Mouse (Mus musculus) ES-CJ7 (cell line): ENCODE measurements around the gene Fzd2.

ENCODE experiments used
- DNase-seq: peaks from one replicate; pipeline ENCODE4 v3.0.0; 2011; ENCODE audit warnings: low read depth, low spot score

Fzd2 gene

GRCm38 (mm10) chr11:102619449-102619848, 15.3 kb downstream of the Fzd2 start:
- peak; percentile 42 for DNase-seq

GRCm38 (mm10) chr11:102623876-102624789, 19.9 kb downstream of the Fzd2 start:
- peak; percentile 49 for DNase-seq

- DNase-seq, result no peak
Observed at GRCm38 (mm10) chr11:102624888-102625407, 20.8 kb downstream of the Fzd2 start.

GRCm38 (mm10) chr11:102627171-102627931, 23.2 kb downstream of the Fzd2 start:
- no peak for DNase-seq

GRCm38 (mm10) chr11:102628529-102628928, 24.3 kb downstream of the Fzd2 start:
- no peak for DNase-seq

- no peak for DNase-seq
Observed at GRCm38 (mm10) chr11:102629375-102629774, 25.2 kb downstream of the Fzd2 start.

GRCm38 (mm10) chr11:102630731-102631130, 26.5 kb downstream of the Fzd2 start:
- DNase-seq, result no peak

GRCm38 (mm10) chr11:102631203-102631602, 27.0 kb downstream of the Fzd2 start:
- no peak for DNase-seq

- DNase-seq, result no peak
Observed at GRCm38 (mm10) chr11:102632725-102633124, 28.5 kb downstream of the Fzd2 start.

GRCm38 (mm10) chr11:102633379-102633778, 29.2 kb downstream of the Fzd2 start:
- DNase-seq, result peak; percentile 92

- no peak for DNase-seq
Observed at GRCm38 (mm10) chr11:102636887-102637286, 32.7 kb downstream of the Fzd2 start.

- DNase-seq, result no peak
Observed at GRCm38 (mm10) chr11:102643891-102644382, 39.7 kb downstream of the Fzd2 start.

GRCm38 (mm10) chr11:102646226-102646625, 42.0 kb downstream of the Fzd2 start:
- no peak for DNase-seq

GRCm38 (mm10) chr11:102647885-102648284, 43.7 kb downstream of the Fzd2 start:
- DNase-seq, result no peak

GRCm38 (mm10) chr11:102651381-102651780, 47.2 kb downstream of the Fzd2 start:
- DNase-seq, result peak; percentile 69

- DNase-seq, result peak; percentile 55
Observed at GRCm38 (mm10) chr11:102652844-102653243, 48.6 kb downstream of the Fzd2 start.

GRCm38 (mm10) chr11:102655888-102656287, 51.7 kb downstream of the Fzd2 start:
- no peak for DNase-seq

GRCm38 (mm10) chr11:102656326-102656926, 52.2 kb downstream of the Fzd2 start:
- no peak for DNase-seq

GRCm38 (mm10) chr11:102656931-102657330, 52.7 kb downstream of the Fzd2 start:
- DNase-seq, result no peak
